Mouse (Mus musculus): Measurements from ENCODE around the gene Dpm2. TPM values are rescaled to one million over a fixed set of nuclear protein-coding genes. Genes with fewer than 3 reads are reported as not detected.
A peak's percentile ranks its signal among the peaks of the same experiment; 100 is the strongest.

Dpm2 gene
- polyA plus RNA-seq, 1 experiment, result 131 TPM

DNA sequence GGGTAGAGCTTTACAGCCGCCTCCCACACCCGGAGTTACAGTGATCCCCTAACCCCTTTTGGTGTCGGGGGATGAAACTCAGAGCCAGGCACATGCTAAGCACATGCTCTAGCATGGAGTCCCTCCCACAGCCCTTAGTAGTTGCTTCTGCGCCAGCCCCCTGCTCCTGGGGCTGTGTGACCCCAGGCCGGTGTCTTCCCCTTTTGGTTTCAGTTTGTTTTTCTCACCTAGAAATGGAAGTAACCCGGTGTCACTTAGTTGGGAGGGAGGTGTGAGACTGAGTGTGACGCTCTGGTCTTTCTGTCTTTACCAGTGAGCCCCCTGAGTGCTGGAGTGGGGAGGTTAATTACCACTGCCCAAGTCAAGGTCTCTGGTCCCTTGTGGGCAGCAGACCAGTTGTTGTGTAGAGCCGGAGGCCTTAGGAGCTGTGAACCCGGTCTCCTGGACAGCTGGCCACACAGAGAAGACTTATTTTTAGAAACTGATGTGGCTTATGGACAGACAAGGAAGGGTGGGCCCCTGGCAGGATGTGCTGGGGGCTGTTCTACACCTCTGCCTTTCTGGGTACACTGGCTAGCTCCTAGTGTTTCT lies 17.2 kb downstream of the Dpm2 start:
- DNase-seq, result peak in 1 of 2 experiments; percentile 57
- Histone ChIP-seq H3K4me3 (replicated peaks; ENCODE audit: insufficient read depth, low read depth, low read length) (peak overlapping the region; percentile 95), H3K4me1 (ENCODE audit: control insufficient read depth, insufficient read depth, low read length) (peaks cover 18% of the 10 kb centered on the region; the same call in 1 of the 2 replicates), H3K27me3 (ENCODE audit: control insufficient read depth, insufficient read depth, low read length) (no peaks in the 10 kb centered on the region), H3K27ac (ENCODE audit: insufficient read depth, low read length) (peak overlapping the region; percentile 95)
- no peak for TF ChIP-seq CTCF (IDR thresholded peaks at IDR 0.05; ENCODE audit: borderline replicate concordance, insufficient read depth, low read depth, low read length)
- no peak for TF ChIP-seq POLR2A (IDR thresholded peaks at IDR 0.05; ENCODE audit: borderline replicate concordance, insufficient read depth, low read length)
- WGBS, result 6% methylated on average over 9 of the region's 9 CpGs

- 7% methylated on average over 11 of the region's 11 CpGs for WGBS
- TF ChIP-seq CTCF (IDR thresholded peaks at IDR 0.05; ENCODE audit: borderline replicate concordance, insufficient read depth, low read depth, low read length), result no peak
- TF ChIP-seq POLR2A (IDR thresholded peaks at IDR 0.05; ENCODE audit: borderline replicate concordance, insufficient read depth, low read length), result 0 out of 2 replicates have a peak, but pooled peaks have one; percentile 17
- Histone ChIP-seq H3K27me3 (ENCODE audit: control insufficient read depth, insufficient read depth, low read length) (no peaks in the 10 kb centered on the region), H3K4me3 (replicated peaks; ENCODE audit: insufficient read depth, low read depth, low read length) (peak overlapping the region; percentile 76), H3K4me1 (ENCODE audit: control insufficient read depth, insufficient read depth, low read length) (peaks cover 24% of the 10 kb centered on the region; the same call in 1 of the 2 replicates), H3K27ac (ENCODE audit: insufficient read depth, low read length) (peak overlapping the region; percentile 95)
- DNase-seq, result peak; percentile 91 to 95
Measured at GRCm38 (mm10) chr2:32589213-32589795, 18.6 kb downstream of the Dpm2 start.

DNA sequence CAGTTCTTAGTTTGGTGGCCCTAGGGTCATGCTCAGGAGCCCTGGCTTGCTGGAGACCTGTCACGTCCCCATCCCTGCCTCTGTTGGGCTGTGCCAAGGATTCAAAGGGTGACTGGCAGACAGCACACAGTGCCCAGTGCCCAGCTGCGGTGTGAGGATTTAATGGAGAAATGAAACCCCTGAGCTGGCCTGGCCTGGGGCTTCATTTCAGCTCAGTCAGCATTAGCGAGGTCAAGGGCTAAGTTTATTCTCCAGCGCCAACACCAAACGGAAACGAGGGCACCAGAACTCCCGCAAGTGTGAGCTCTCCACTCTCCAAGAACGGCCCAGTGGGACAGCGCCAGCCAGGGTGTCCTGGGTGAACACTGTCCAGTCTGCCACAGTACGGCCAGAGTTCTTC lies 19.6 kb downstream of the Dpm2 start:
- no peak for TF ChIP-seq CTCF (IDR thresholded peaks at IDR 0.05; ENCODE audit: borderline replicate concordance, insufficient read depth, low read depth, low read length)
- TF ChIP-seq POLR2A (IDR thresholded peaks at IDR 0.05; ENCODE audit: borderline replicate concordance, insufficient read depth, low read length), result no peak
- H3K4me1 ChIP-seq (ENCODE audit: control insufficient read depth, insufficient read depth, low read length), result peaks cover 31% of the 10 kb centered on the region
- no peaks in the 10 kb centered on the region for H3K27me3 ChIP-seq (ENCODE audit: control insufficient read depth, insufficient read depth, low read length)
- peak overlapping the region; percentile 76 for H3K4me3 ChIP-seq (replicated peaks; ENCODE audit: insufficient read depth, low read depth, low read length)
- peak overlapping the region; percentile 95 for H3K27ac ChIP-seq (ENCODE audit: insufficient read depth, low read length)
- peak in 1 of 2 experiments; percentile 55 for DNase-seq
- 11% methylated on average over 10 of the region's 10 CpGs for WGBS

GRCm38 (mm10) chr2:32591249-32591648 lies 20.6 kb downstream of the Dpm2 start:
- H3K4me1 ChIP-seq (ENCODE audit: control insufficient read depth, insufficient read depth, low read length), result peaks cover 39% of the 10 kb centered on the region
- H3K4me3 ChIP-seq (replicated peaks; ENCODE audit: insufficient read depth, low read depth, low read length), result no peak overlapping the region
- TF ChIP-seq POLR2A (IDR thresholded peaks at IDR 0.05; ENCODE audit: borderline replicate concordance, insufficient read depth, low read length) (no peak), CTCF (IDR thresholded peaks at IDR 0.05; ENCODE audit: borderline replicate concordance, insufficient read depth, low read depth, low read length) (no peak)
- H3K27me3 ChIP-seq (ENCODE audit: control insufficient read depth, insufficient read depth, low read length), result no peaks in the 10 kb centered on the region
- 9% methylated on average over 6 of the region's 6 CpGs for WGBS
- H3K27ac ChIP-seq (ENCODE audit: insufficient read depth, low read length), result no peak overlapping the region
- peak; percentile 47 to 67 for DNase-seq

DNA sequence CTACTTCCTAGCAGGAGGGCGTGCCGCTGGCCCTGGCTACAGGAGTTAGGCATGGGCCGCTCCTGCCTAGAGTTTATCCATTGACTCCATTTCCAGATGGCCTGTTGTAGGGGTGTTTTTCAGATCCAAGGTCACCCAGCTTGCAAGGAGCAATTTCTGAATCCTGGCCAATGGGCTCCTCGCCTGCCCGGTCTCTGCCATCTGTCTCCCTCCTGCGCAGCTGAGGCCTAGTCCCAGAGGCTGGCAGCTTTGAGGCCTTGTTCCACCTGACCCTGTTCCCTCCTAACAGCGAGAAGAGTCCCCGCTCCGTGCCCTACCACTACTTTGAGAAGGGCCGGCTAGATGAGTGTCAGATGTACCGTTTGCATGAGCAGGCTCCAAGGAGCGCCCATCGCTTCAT lies 26.1 kb downstream of the Dpm2 start:
- peak; percentile 92 to 95 for DNase-seq
- H3K27ac ChIP-seq (ENCODE audit: insufficient read depth, low read length), result peak overlapping the region; percentile 78
- no peaks in the 10 kb centered on the region for H3K27me3 ChIP-seq (ENCODE audit: control insufficient read depth, insufficient read depth, low read length)
- H3K4me1 ChIP-seq (ENCODE audit: control insufficient read depth, insufficient read depth, low read length), result peaks cover 71% of the 10 kb centered on the region
- TF ChIP-seq CTCF (IDR thresholded peaks at IDR 0.05; ENCODE audit: borderline replicate concordance, insufficient read depth, low read depth, low read length), result no peak
- no peak for TF ChIP-seq POLR2A (IDR thresholded peaks at IDR 0.05; ENCODE audit: borderline replicate concordance, insufficient read depth, low read length)
- 12% methylated on average over 13 of the region's 13 CpGs for WGBS
- no peak overlapping the region for H3K4me3 ChIP-seq (replicated peaks; ENCODE audit: insufficient read depth, low read depth, low read length)

DNA sequence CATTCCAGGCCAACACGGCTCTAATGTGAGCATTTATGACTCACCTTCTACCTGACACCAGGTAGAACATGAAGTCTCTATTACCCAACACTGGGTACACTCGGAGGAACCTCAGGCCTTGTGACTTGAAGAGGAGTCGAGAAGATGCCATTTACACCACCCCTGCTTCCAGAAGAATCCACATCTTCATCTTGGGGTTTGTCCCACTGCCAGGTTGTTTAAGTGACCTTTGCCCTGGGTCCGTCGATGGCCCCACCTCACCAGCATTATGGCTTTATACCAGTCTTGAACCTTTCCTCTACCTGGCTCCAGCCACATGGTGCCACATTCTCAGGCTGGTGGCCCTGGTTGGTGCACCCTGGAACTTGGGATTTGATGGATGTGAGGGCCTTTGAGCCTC lies 26.6 kb downstream of the Dpm2 start:
- TF ChIP-seq CTCF (IDR thresholded peaks at IDR 0.05; ENCODE audit: borderline replicate concordance, insufficient read depth, low read depth, low read length) (no peak), POLR2A (IDR thresholded peaks at IDR 0.05; ENCODE audit: borderline replicate concordance, insufficient read depth, low read length) (no peak)
- H3K27ac ChIP-seq (ENCODE audit: insufficient read depth, low read length), result peak overlapping the region; percentile 78
- WGBS, result 36% methylated on average over 5 of the region's 5 CpGs

DNA sequence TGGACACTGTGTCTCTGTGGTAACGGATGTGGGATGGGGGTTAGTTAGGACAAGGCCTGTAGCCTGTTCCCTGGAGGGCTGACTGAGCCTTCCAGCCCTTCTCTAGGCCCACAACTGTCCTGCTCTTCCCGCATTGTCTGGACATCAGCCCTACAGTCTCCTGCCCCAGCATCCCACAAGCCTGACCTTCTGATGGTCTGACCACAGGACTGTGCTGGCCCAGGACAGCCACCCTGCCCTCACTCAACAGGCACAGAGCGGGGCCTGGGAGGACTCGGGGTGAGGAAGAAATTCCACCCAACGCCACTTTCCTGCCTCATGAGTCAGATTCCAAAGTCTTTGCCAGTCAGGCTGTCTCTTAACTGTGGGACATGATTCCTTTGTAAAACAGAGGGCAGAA lies 27.0 kb downstream of the Dpm2 start:
- Histone ChIP-seq H3K27ac (ENCODE audit: insufficient read depth, low read length) (peak overlapping the region; percentile 78), H3K4me3 (replicated peaks; ENCODE audit: insufficient read depth, low read depth, low read length) (no peak overlapping the region), H3K27me3 (ENCODE audit: control insufficient read depth, insufficient read depth, low read length) (no peaks in the 10 kb centered on the region), H3K4me1 (ENCODE audit: control insufficient read depth, insufficient read depth, low read length) (peaks cover 74% of the 10 kb centered on the region)
- 60% methylated on average over 5 of the region's 5 CpGs for WGBS
- TF ChIP-seq POLR2A (IDR thresholded peaks at IDR 0.05; ENCODE audit: borderline replicate concordance, insufficient read depth, low read length), result no peak
- no peak for TF ChIP-seq CTCF (IDR thresholded peaks at IDR 0.05; ENCODE audit: borderline replicate concordance, insufficient read depth, low read depth, low read length)
- peak in 1 of 2 experiments; percentile 46 for DNase-seq

More for the DNA sequence above, 26.6 kb downstream of the Dpm2 start:
- Histone ChIP-seq H3K4me3 (replicated peaks; ENCODE audit: insufficient read depth, low read depth, low read length) (no peak overlapping the region), H3K27me3 (ENCODE audit: control insufficient read depth, insufficient read depth, low read length) (no peaks in the 10 kb centered on the region), H3K4me1 (ENCODE audit: control insufficient read depth, insufficient read depth, low read length) (peaks cover 75% of the 10 kb centered on the region)
- no peak for DNase-seq

GRCm38 (mm10) chr2:32598506-32598905 lies 27.8 kb downstream of the Dpm2 start:
- TF ChIP-seq CTCF (IDR thresholded peaks at IDR 0.05; ENCODE audit: borderline replicate concordance, insufficient read depth, low read depth, low read length) (no peak), POLR2A (IDR thresholded peaks at IDR 0.05; ENCODE audit: borderline replicate concordance, insufficient read depth, low read length) (no peak)
- Histone ChIP-seq H3K4me3 (replicated peaks; ENCODE audit: insufficient read depth, low read depth, low read length) (no peak overlapping the region), H3K27me3 (ENCODE audit: control insufficient read depth, insufficient read depth, low read length) (no peaks in the 10 kb centered on the region), H3K27ac (ENCODE audit: insufficient read depth, low read length) (peak overlapping the region; percentile 78), H3K4me1 (ENCODE audit: control insufficient read depth, insufficient read depth, low read length) (peaks cover 69% of the 10 kb centered on the region)
- peak; percentile 70 to 75 for DNase-seq
- WGBS, result 7% methylated on average over 8 of the region's 8 CpGs

Data from cerebellum, adult 2 months (tissue).